In genomic region chr7:12949872-12950229, GRCm38 (mm10) we compare ENCODE assay signal across 8 mouse cellular contexts. TPM values are rescaled to one million over a fixed set of nuclear protein-coding genes. Genes with fewer than 3 reads are reported as not detected.
A peak's percentile ranks its signal among the peaks of the same experiment; 100 is the strongest.
DNase-seq lines count a peak whose midpoint lies in the region; ATAC-seq and TF ChIP-seq lines count a peak whose summit lies in the region.

No protein-coding gene starts in this region.

- H3K9ac ChIP-seq in kidney, embryonic 14.5 days (ENCODE audit: low read depth, low read length): peak overlapping the region; percentile 47; the same call in 1 of the 2 replicates
- peak overlapping the region; percentile 56 for H3K9ac ChIP-seq in hindbrain, postnatal 0 days (replicated peaks; ENCODE audit: low read length)
- H3K9ac ChIP-seq in midbrain, embryonic 15.5 days: peak overlapping the region; percentile 59

- H3K4me1 ChIP-seq in kidney, embryonic 14.5 days (ENCODE audit: control insufficient read depth, insufficient read depth, low read length): peaks cover 7% of the 10 kb centered on the region; the same call in 1 of the 2 replicates
- H3K4me1 ChIP-seq in hindbrain, postnatal 0 days (ENCODE audit: insufficient read depth, low read length): peaks cover 5% of the 10 kb centered on the region; the same call in 1 of the 2 replicates
- H3K4me1 ChIP-seq in midbrain, embryonic 15.5 days: peaks cover 12% of the 10 kb centered on the region

- peak; percentile 71 for ATAC-seq in kidney, embryonic 14.5 days (ENCODE audit: low FRiP score, low TSS enrichment)
- peak; percentile 43 for ATAC-seq in common myeloid progenitor, adult 5-6 weeks (replicated peaks; ENCODE audit: low read depth, poor library complexity, severe bottlenecking)
- no peak for ATAC-seq in hindbrain, postnatal 0 days
- ATAC-seq in midbrain, embryonic 15.5 days (replicated peaks): peak; percentile 40; the same call in 1 of the 2 replicates

- TF ChIP-seq CTCF in hindbrain, postnatal 0 days (IDR thresholded peaks at IDR 0.05; ENCODE audit: low read depth): no peak

- H3K27me3 ChIP-seq in kidney, embryonic 14.5 days (ENCODE audit: control insufficient read depth, insufficient read depth, low read length): no peaks in the 10 kb centered on the region
- no peaks in the 10 kb centered on the region for H3K27me3 ChIP-seq in hindbrain, postnatal 0 days (ENCODE audit: insufficient read depth, low read length)
- no peaks in the 10 kb centered on the region for H3K27me3 ChIP-seq in midbrain, embryonic 15.5 days (replicated peaks)

- H3K4me3 ChIP-seq in kidney, embryonic 14.5 days (ENCODE audit: low read length): peak overlapping the region; percentile 46
- peak overlapping the region; percentile 40 for H3K4me3 ChIP-seq in hindbrain, postnatal 0 days (ENCODE audit: low read length)
- peak overlapping the region; percentile 49 for H3K4me3 ChIP-seq in midbrain, embryonic 15.5 days

- no peaks in the 10 kb centered on the region for H3K9me3 ChIP-seq in kidney, embryonic 14.5 days (ENCODE audit: control insufficient read depth, low read length)
- H3K9me3 ChIP-seq in hindbrain, postnatal 0 days (ENCODE audit: low read length): no peaks in the 10 kb centered on the region
- no peaks in the 10 kb centered on the region for H3K9me3 ChIP-seq in midbrain, embryonic 15.5 days

- 5% methylated on average over 16 of the region's 16 CpGs for WGBS in kidney, embryonic 14.5 days
- 10% methylated on average over 16 of the region's 16 CpGs for WGBS in hindbrain, postnatal 0 days
- WGBS in midbrain, embryonic 15.5 days: 13% methylated on average over 16 of the region's 16 CpGs

- no peak for DNase-seq in kidney, postnatal 10 days
- DNase-seq in hindbrain, postnatal 0 days (ENCODE audit: low spot score): no peak
- no peak for DNase-seq in urinary bladder, adult 18-20 months (ENCODE audit: low spot score in 2 of 2)
- DNase-seq in testis, postnatal 14 days (ENCODE audit: low spot score): no peak
- no peak for DNase-seq in spleen, adult 12 weeks (ENCODE audit: low spot score)

- peak overlapping the region; percentile 54 for H3K4me2 ChIP-seq in kidney, embryonic 14.5 days (replicated peaks; ENCODE audit: low read depth, low read length)
- H3K4me2 ChIP-seq in hindbrain, postnatal 0 days (ENCODE audit: low read depth, low read length): peak overlapping the region; percentile 89
- peak overlapping the region; percentile 87 for H3K4me2 ChIP-seq in midbrain, embryonic 15.5 days

- H3K36me3 ChIP-seq in kidney, embryonic 14.5 days (ENCODE audit: control insufficient read depth, insufficient read depth, low read length): no peaks in the 10 kb centered on the region
- no peaks in the 10 kb centered on the region for H3K36me3 ChIP-seq in hindbrain, postnatal 0 days (ENCODE audit: insufficient read depth, low read length)
- no peaks in the 10 kb centered on the region for H3K36me3 ChIP-seq in midbrain, embryonic 15.5 days (replicated peaks)

- H3K27ac ChIP-seq in kidney, embryonic 14.5 days (ENCODE audit: low read depth, low read length): peak overlapping the region; percentile 79
- H3K27ac ChIP-seq in hindbrain, postnatal 0 days: peak overlapping the region; percentile 76
- H3K27ac ChIP-seq in midbrain, embryonic 15.5 days: peak overlapping the region; percentile 91

RNA-seq across cellular contexts. Expression of gene Zfp324, which starts 15.8 kb away (rescaled TPM):
- polyA plus RNA-seq in kidney, embryonic 14.5 days (2014; fragmentation: Nextera tagmentation; extraction: Ambion mirVana): 6.9 and 9.3 TPM in 2 replicates
- 6.7 and 8.0 TPM in 2 replicates for total RNA-seq in common myeloid progenitor, adult 5-6 weeks (2017)
- total RNA-seq in hindbrain, postnatal 0 days (2014; rRNA removed): 25.5 and 30.1 TPM in 2 replicates
- polyA plus RNA-seq in hindbrain, postnatal 0 days (2015; fragmentation: Nextera tagmentation; extraction: Ambion mirVana): 6.8 and 7.1 TPM in 2 replicates
- polyA plus RNA-seq in midbrain, embryonic 15.5 days (2015; fragmentation: Nextera tagmentation; extraction: Ambion mirVana): 17.1 and 17.7 TPM in 2 replicates

RNA-seq across cellular contexts. Expression of gene Rnf225, which starts 22.6 kb away (rescaled TPM):
- 0.47 and 0.76 TPM in 2 replicates for polyA plus RNA-seq in kidney, embryonic 14.5 days (2014; fragmentation: Nextera tagmentation; extraction: Ambion mirVana)
- total RNA-seq in common myeloid progenitor, adult 5-6 weeks (2017): 0.24 and 0.55 TPM in 2 replicates
- total RNA-seq in hindbrain, postnatal 0 days (2014; rRNA removed): 2.5 and 3.0 TPM in 2 replicates
- polyA plus RNA-seq in hindbrain, postnatal 0 days (2015; fragmentation: Nextera tagmentation; extraction: Ambion mirVana): 1.1 TPM in 2 replicates
- 0.90 and 0.93 TPM in 2 replicates for polyA plus RNA-seq in midbrain, embryonic 15.5 days (2015; fragmentation: Nextera tagmentation; extraction: Ambion mirVana)

RNA-seq across cellular contexts. Expression of gene Rps5, which starts 27.8 kb away (rescaled TPM):
- 1,360 and 1,560 TPM in 2 replicates for polyA plus RNA-seq in kidney, embryonic 14.5 days (2014; fragmentation: Nextera tagmentation; extraction: Ambion mirVana)
- total RNA-seq in common myeloid progenitor, adult 5-6 weeks (2017): 1,289 and 2,367 TPM in 2 replicates
- total RNA-seq in hindbrain, postnatal 0 days (2014; rRNA removed): 1,864 and 2,267 TPM in 2 replicates
- 646 and 658 TPM in 2 replicates for polyA plus RNA-seq in hindbrain, postnatal 0 days (2015; fragmentation: Nextera tagmentation; extraction: Ambion mirVana)
- polyA plus RNA-seq in midbrain, embryonic 15.5 days (2015; fragmentation: Nextera tagmentation; extraction: Ambion mirVana): 567 and 593 TPM in 2 replicates

RNA-seq across cellular contexts. Expression of gene Zfp446, which starts 27.8 kb away (rescaled TPM):
- polyA plus RNA-seq in kidney, embryonic 14.5 days (2014; fragmentation: Nextera tagmentation; extraction: Ambion mirVana): 6.2 and 10.7 TPM in 2 replicates
- total RNA-seq in common myeloid progenitor, adult 5-6 weeks (2017): 3.7 and 3.8 TPM in 2 replicates
- 8.9 and 10.9 TPM in 2 replicates for total RNA-seq in hindbrain, postnatal 0 days (2014; rRNA removed)
- polyA plus RNA-seq in hindbrain, postnatal 0 days (2015; fragmentation: Nextera tagmentation; extraction: Ambion mirVana): 7.6 and 7.9 TPM in 2 replicates
- 14.2 and 16.4 TPM in 2 replicates for polyA plus RNA-seq in midbrain, embryonic 15.5 days (2015; fragmentation: Nextera tagmentation; extraction: Ambion mirVana)

RNA-seq across cellular contexts. Expression of gene Slc27a5, which starts 48.1 kb away (rescaled TPM):
- not detected in 2 replicates for polyA plus RNA-seq in kidney, embryonic 14.5 days (2014; fragmentation: Nextera tagmentation; extraction: Ambion mirVana)
- not detected in 2 replicates for total RNA-seq in common myeloid progenitor, adult 5-6 weeks (2017)
- total RNA-seq in hindbrain, postnatal 0 days (2014; rRNA removed): 1.1 and 1.7 TPM in 2 replicates
- 0.29 and 0.30 TPM in 2 replicates for polyA plus RNA-seq in hindbrain, postnatal 0 days (2015; fragmentation: Nextera tagmentation; extraction: Ambion mirVana)
- 0.38 and 0.65 TPM in 2 replicates for polyA plus RNA-seq in midbrain, embryonic 15.5 days (2015; fragmentation: Nextera tagmentation; extraction: Ambion mirVana)
